Mouse (Mus musculus) gastrocnemius, adult 18-20 months (tissue): ENCODE results near the gene Qprt. TPM values are rescaled to one million over a fixed set of nuclear protein-coding genes. Genes with fewer than 3 reads are reported as not detected.

Experiments used
- DNase-seq: peaks from one replicate; pipeline ENCODE4 v3.0.0; 2021; ENCODE audit warnings: low spot score
- total RNA-seq, 2 experiments: library from RNA; stranded (reverse); gene quantifications; 2 replicates each; pipeline ENCODE4 v1.2.3; 2021

Gene Qprt
- total RNA-seq, 2 experiments from 2014 or later, result 0.37 to 0.55 TPM

DNA sequence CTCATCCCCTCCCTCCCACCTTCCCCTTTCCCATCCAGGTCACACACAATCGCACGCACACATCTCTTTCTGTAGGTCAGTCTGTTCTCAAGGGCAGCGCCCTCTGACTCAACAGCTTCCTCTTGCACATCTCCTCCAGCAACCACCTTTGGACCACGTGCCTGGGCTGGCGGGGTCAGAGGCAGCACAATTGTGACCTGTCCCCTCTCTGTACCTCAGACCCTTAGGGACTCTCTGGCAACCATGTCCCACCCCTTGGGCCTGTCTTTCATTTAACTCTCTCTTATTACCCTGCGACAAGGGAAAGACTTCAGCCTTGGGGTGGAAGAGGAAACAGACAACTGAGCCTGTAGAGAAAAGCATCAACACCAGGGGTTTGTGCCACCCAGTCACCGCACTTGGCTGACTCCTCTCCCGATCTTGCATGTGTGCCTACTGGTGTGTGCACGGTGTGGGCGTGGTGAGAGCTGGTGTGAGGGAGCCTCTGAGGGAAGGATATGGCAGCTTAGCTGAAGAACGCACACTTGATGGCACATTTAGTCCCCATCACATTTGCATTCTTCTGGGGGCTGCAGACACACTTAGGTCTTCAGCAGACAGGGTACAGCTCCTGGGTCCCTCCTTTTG lies 12.9 kb upstream of the Qprt start:
- no peak for DNase-seq

DNA sequence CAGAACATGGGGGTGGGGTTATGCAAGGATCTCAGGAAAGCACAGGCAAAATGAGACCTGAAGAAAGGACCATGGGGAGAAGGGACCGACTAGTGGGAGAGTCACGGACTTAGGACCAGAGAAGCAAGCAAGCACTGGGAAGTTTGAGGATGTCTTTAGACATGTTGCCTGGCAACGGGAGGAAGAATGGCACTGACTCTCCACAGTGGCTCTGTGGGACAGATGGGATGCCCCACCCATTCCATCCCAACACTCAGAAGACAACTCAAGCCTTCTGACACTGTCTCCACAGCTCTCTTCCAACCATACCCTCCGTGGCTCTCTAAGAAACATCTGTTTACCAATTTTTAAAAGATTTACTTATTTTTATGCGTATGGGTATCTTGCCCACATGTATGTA lies 11.1 kb upstream of the Qprt start:
- DNase-seq, result no peak

DNA sequence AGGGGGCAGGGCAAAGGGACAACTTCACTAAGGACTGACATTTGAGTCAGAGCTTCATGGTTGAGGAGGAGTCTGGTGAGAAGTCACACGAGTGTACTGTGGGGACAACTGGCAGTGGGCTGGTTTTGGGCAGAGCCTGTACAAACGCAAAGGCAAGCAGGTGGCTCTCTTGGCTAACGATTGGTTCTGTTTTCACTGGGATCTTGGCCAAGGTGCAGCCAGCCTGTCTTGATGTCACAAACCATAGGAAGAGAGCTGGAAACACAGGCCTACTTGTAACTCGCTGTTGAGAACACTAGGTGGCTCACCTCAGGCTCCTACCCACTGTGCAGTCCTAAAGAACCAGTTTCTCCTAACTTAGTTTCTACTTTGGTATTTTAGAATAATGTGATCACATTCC lies 7.6 kb upstream of the Qprt start:
- DNase-seq, result no peak

DNA sequence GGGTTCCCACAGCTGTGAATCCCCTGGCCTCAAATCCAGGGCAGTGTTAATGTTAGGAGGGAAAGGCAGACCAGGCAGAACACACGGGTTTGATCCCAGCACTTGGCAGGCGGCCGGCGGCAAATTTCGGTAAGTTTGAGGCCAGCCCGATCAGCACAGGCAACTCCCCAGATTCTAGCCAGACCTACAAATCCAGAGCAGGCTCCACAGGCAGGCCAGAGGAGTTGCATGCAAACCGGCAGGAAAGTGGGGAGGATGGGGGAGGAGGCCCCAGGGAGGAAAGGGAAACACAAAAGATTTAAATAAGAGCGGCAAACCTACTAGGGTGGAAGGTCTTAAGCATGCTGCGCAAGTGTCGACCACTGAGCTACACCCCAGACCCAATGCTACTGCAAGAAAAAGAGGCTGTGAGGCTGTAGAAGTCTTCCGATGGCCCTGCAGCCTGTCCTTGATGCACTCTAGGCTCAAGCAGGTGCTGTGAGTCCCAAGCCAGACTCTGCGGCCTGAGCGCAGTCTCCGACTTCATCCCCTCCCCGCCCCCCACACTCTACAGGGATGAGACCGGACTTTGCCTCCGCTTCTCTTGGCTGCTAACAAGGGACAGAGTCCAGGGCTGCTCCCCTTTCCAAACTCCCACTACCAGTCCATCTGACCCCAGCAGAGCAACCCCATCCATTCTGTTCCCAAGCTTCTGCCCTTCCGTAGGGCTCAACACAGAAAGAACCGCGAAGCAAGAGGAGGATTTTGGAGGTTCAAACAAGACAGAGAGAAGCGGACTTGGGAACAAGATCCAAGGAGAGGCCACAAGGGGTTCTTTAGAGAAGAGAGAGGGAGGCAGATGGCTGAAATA lies 740 bp downstream of the Qprt start:
- peak; percentile 28 for DNase-seq

DNA sequence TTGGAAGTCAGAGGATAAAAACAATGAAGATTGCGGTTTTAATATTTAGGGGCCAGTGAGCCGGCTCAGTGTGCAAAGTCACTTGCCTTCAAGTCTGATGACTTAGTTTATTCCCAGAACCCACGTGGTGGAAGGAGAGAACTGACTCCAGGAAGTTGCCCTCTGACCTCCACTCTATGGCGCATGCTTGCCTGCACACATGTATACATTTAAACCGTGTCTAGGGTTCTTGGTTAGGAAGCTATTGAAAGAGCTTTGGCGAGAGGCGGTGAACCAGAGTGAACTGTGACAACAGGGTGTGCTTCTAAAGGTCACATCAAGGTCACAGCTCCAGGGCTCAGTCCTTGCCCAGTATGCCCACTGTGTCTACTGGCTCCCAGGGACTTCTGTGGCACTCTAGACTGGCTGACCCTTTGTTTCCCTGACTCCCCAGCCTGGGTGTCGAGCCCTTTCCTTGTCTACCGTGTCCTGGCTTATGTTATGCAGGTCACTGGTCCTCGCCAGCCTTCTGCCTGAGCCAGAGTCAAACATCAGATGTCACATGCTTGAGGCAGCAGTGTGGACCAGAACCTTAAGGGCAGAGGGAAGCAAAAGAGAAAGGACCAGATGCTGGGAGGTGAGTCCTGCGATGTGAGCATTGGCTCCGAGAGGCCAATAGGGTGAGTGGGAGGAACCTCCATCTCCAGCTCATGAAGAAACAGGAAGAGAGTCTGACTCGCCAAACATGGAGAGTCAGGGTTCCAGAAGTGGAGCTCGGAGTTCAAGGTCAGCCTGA lies 3.2 kb downstream of the Qprt start:
- DNase-seq, result no peak

DNA sequence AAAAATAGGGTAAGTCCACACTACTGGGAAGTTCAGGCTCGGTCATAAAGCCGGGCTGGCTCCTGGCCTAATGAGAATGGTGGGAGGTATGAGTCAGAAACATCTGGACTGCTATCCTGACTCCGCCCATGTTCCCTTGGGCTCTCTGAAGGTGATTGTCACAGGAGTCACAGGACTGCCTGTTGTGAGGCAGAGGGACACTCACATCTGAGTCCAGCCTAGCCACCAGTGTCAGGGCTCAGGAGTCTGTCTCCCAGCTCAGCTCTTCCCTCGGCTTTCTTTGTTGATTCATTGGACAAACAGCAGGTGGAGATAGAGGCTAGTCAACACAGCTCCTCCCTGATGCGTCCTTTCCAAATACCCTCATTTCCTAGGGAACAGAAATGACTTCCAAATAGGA lies 4.1 kb downstream of the Qprt start:
- peak; percentile 38 for DNase-seq

DNA sequence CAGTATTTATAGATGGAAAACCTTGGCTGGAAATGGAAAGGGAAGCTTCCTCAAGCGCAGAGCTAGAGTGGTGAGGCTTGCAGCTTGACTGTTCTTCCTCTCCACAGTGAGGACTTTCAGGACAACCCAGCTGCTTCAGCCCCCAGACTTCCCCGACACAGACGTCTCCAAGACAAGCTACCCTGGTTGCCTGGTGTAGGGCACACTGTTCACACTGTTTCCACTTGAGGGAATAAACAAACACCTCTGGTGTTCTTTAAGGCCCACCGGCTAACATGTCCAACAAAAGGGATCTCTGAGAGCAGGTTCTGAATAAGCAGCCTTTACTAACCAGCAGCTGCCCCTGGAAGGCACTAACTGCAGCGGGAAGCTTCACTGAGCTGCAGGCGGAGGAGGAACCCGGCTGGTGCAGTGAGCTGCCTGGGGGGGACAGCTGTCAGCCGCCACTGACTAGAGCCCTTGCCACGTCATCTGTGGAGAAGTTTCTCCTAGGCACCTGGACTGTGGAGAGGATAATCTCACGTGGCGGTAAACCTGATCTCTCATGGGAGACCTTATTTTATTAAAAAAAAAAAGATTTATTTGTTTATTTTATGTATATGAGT lies 5.6 kb downstream of the Qprt start:
- DNase-seq, result no peak

DNA sequence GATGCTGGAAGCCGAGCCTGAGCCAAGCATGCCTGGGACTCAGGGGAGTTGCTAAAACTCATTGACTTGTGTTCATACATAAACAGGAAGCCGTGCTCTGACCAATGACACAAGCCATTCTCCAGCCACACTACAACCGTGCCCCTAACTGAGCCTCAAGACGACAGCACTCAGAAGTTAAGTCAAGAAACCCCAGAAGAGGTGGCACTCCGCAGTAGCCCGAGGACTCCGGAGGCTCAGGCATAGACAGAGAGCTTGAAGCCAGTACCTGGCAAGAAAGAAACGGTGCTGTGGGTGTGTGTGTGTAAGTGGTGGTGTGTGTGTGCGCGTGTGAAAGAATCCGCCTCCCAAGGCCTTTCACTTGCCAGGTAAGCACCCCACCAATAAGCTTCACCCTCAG lies 7.1 kb downstream of the Qprt start:
- no peak for DNase-seq

DNA sequence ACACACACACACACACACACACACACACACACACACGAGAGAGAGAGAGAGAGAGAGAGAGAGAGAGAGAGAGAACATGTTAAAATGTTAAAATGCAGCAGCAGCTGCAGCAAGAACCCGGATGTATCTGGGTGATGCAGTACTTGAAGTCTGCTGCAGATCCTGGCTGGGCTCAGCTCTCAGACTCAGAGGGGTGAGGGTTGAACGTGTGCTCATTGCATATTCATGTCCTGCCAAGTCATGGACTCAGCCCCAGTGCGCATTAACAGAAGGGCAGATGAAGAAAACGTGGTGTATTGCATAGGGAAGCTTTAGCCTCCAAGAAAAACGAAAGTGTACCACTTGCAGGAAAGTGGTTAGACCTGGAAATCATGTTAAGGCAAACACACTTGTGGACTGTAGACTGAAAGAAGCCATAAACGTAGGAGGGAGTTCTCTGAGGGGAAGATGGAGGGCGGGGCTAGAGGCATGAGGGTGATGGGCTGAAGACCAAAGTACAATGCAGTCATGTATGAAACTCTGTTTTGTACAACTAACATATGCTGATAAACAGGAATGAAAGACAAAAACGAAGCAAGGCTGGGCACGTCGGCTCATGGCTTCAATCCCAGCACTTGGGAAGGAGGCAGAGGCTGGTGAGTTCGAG lies 8.3 kb downstream of the Qprt start:
- no peak for DNase-seq

DNA sequence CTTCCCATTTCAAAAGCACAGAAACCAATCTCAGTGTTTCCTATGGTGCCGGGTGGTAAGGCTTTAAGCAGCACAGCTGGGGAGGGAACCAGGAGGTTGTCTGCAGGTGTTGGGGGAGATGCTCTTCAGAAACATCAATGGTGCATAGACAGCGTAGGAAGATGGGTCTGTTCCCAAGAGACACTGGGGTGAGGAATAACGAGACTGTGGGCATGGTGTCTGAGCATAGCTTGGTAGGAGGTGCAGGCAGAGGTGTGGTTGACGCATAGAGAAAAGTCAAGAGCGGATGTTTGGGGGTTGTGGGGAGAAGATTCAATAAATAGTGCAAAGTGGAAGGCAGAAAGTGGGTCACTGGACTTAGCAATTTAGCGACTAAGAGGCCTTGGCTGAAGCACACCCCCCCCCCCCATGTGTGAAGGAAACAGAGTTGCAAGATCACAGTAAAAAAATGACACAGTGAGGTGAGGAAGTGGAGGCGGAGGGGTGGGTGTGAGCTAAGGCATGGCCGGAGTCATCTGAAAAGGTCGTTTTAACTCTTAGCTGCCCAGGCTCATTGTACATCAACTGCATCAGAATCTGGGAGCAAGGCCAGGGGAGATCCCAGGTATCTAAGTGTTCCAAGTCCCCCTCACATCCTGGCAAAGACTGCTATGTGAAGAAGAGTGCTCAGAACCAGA lies 9.0 kb downstream of the Qprt start:
- no peak for DNase-seq

DNA sequence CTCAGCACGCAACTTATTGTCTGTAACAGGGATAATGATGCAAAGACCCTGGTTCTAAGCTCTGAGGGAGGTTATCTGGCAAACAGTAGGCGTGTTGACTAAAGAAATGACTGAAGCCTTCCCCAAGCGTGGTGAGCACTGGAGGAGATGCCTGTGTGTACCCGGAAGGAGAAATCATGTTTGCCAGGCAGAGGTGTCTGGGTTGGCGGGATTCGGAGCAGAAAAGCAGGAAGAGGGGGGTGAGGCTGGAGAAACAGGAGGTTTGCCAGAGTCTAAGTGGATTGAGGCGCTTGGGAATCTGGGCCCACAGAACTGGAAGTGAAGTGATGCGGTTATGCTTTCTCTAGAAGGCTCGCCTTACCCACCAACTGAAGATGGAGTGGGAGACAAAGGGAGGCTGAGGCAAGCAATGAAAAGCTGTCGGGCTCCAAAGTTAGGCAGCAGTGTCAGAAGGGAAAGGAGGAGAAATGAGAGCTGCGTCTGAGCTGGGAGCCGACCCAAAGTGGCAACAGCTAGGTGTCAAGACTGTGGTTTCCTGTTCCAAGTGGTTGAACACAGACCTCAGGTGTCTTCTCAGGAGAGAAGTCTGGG lies 9.7 kb downstream of the Qprt start:
- DNase-seq, result no peak

DNA sequence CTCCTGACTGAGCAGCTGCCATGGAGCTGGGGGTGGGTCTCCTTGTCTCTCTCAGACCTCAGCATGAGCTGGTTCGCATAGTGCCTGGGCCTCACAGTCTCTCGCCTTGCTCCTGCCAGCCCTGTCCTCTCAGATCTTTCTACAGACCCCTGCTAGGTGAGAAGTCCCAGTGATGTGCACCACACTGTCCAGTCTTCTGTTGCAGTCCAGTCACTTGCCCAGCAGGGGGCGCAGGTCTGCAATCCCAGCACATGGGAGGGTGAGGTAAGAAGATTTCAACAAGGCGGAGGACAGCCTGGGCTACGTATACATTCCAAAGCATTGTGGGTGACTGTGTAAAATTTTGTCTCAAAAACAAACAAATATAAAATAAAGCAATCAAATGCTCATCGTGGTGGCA lies 10.6 kb downstream of the Qprt start:
- peak; percentile 40 for DNase-seq

DNA sequence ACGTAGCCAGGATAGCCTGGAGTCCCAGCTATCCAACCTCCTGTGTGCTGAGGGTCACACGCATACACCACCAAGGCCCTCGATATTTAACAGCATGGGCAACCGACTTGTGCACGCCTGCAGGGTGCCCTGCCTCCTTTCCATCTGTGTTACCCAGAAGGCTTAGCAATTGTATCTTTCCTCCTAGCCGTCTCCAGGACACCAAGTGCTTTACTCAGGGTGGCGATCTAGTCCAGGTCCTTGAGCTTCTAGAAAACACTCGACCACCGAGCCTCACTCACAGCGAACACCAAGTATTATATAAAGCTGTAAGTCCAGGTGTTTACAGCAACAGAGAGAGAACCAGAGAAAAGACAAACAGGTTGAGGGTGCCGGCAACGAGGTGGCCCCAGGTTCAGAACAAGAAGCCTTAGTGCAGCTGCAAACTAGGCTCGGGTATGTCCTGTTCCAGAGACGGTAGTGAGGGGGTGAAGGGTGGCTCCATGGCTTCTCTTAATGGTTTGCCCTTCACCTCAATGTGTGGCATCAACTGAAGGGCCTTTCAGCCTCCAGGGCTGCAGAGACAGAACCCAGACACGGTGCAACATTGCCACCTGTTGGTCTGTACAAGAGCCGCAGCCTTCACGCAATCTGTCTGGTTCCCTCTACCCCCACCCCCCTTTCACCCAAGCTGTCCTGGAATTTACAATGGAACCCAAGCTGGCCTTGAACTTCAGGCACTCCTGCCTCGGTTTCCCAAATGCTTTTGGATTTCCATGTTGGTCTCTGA lies 11.6 kb downstream of the Qprt start:
- DNase-seq, result peak; percentile 65

DNA sequence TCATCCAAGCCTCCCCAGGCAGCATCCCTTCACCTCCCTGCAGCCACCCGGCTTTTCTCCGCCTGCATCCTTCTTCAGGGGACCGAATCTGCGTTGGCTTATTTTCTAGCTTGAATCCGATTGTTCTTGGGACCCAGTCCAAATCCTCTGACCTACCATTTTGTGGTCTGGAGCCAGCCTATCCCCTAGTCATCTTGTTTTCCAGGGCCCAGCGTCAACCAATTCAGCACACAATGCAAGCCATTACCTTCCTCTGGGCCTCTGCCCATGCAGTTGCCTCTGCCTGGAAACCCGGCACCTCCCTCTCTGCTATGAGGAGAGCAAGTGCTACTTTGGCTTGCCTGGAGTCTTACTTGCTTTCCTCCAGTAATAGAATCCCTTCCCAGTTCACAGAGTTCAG lies 16.5 kb downstream of the Qprt start:
- DNase-seq, result no peak

DNA sequence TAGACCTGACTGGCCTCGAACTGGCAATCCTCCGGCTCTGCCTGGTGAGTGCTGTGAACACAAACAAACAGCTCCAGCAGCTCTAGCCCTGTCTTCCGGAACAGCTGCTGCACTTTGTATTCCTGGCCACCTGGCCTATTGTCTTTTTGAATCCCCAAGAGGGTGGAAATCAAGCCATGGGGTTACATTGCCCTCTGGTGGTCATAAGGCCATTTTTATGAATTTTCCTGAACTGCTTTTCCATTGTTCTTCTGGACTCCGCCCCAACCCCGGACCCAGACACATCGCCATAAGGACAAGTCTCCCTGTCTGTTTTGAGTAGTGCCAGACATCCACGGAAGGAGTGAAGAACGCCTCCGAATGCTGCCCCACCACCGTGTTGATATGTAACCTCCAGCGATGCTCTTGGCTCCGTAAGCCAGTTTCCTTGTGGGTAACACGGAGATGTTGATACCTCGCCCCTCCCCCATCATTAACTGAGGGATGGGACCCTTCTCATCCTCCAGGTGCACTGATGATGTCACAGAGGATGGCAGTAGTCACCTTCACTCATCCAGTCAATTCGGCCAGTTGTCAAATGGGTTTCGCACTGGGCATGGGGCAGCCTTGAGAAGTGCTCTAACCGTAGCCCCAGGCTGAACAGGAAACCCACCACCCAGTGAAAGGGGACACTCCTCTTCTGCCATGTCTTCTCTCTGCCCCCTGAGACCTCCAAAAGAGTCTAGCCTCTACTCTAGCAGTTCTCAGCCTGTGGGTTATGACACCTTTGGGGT lies 17.3 kb downstream of the Qprt start:
- peak; percentile 63 for DNase-seq

DNA sequence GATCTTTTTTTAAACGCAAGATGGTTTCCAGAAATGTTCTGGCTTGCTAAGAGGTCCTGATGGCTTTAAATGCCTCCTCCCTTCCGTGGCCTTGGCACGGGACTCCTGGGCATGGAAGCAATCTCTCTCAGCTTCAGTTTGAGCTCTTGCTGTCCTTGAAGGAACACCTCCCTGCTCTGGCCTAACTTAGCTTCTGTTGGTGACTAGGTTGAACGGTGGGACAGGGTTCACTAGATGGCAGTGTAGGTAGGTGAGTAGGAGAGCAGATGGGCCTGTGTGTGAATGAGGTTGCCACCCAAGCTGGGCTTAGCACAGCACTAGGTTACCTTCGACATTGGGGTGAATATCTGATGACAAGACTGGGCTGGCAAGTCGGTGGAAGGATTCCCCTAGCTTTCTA lies 18.1 kb downstream of the Qprt start:
- no peak for DNase-seq

DNA sequence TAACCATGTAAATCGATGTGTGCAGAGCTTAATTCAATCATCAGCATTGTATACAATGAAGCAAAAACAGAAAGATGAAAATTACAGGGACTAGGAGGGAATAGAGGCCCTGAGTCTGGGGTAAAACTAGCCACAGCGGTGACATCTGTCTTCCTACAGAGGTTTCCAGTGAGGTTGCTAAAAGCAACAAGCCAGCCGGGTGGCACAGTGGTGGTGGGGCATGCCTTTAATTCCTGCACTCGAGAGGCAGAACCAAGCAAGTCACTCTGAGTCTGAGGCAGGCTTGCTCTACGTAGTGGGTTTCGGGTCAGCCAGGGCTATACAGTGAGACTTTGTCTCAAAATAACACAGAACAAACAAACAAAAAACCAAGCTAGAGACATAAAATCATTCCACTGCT lies 19.9 kb downstream of the Qprt start:
- DNase-seq, result no peak

DNA sequence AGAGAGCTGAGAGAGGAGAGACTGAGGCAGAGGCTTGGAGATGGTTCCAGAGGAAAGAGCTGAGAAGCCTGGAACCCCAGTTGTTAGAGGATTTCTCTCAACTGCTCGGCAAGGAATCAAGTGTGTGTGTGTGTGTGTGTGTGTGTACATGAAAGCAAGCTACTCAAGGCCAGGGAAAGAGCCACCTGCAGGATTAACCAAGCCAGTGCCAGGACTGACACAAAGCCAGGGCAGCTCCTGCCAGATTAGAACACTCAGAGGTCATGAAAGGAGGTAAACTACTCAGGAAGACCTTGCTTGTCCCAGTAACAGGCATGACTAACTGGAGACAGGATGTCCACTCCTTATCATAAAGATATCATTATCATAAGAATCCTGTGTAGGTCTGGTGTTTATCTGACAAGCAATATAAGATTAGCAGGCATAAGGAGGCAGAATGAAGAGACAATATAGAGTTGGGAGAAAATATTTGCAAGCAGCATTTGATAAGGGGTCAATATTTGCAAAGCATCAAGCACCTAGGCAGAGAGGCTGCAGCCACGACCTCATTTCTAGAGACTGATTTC lies 20.5 kb downstream of the Qprt start:
- no peak for DNase-seq

DNA sequence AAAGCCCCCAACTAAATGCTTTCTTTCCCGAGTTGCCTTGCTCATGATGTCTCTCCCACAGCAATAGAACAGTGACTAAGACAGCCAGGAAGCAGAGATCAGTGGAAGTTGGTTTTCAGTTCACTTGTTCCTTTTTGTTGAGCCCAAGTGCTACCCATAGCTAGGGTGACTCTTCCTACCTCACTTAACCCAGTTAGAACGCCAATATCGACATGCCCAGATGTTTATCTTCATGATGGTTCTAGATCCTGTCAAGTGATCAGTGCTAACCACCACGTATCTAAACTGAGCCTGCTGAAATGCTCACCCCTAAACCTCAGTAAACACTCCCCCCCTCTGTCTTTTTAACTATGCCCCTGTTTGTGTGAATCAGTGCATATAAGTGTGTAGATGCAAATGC lies 22.5 kb downstream of the Qprt start:
- no peak for DNase-seq
